Mouse (Mus musculus) lung, postnatal 0 days (tissue): ENCODE results near the gene Lrrc74b. TPM values are rescaled to one million over a fixed set of nuclear protein-coding genes. Genes with fewer than 3 reads are reported as not detected.

ENCODE experiments used
- ATAC-seq: fragments of 200-750 bp; cut with Nextera tagmentation; 2 replicates; pipeline ENCODE4 v1.8.0; 2017; ENCODE audit warnings: moderate library complexity
- DNase-seq: peaks from one replicate; pipeline ENCODE4 v3.0.0-alpha.2; 2016; ENCODE audit warnings: low spot score
- H3K27ac ChIP-seq: fragments of 300-500 bp; sonication (generic); 2 replicates; pipeline ENCODE4 v1.5.1; 2014; ENCODE audit warnings: antibody characterized with exemption, mild to moderate bottlenecking, low read length, mixed read lengths
- H3K27me3 ChIP-seq: fragments of 300-500 bp; sonication (generic); replicated peaks from 2 replicates; pipeline ENCODE4 v1.6.1; 2014; ENCODE audit warnings: low read length, mixed read lengths; ENCODE audit not compliant: insufficient read depth
- H3K36me3 ChIP-seq: fragments of 300-500 bp; sonication (generic); 2 replicates; pipeline ENCODE4 v1.6.1; 2014; ENCODE audit warnings: low read length, mixed read lengths; ENCODE audit not compliant: insufficient read depth
- H3K4me1 ChIP-seq: fragments of 300-500 bp; sonication (generic); 2 replicates; pipeline ENCODE4 v1.6.1; 2014; ENCODE audit warnings: antibody characterized with exemption, low read depth, low read length, mixed read lengths; ENCODE audit not compliant: insufficient read depth
- H3K4me2 ChIP-seq: fragments of 300-500 bp; sonication (generic); replicated peaks from 2 replicates; pipeline ENCODE4 v1.6.1; 2014; ENCODE audit warnings: low read depth, mild to moderate bottlenecking, low read length, moderate library complexity, mixed read lengths
- H3K4me3 ChIP-seq: fragments of 300-500 bp; sonication (generic); 2 replicates; pipeline ENCODE4 v1.5.1; 2014; ENCODE audit warnings: low read depth, low read length
- H3K9ac ChIP-seq: fragments of 300-500 bp; sonication (generic); replicated peaks from 2 replicates; pipeline ENCODE4 v1.6.1; 2014; ENCODE audit warnings: low read depth, mild to moderate bottlenecking
- H3K9me3 ChIP-seq: fragments of 300-500 bp; sonication (generic); 2 replicates; pipeline ENCODE4 v1.6.1; 2016; ENCODE audit warnings: low read length, mixed read lengths
- CTCF ChIP-seq: IDR thresholded peaks from 2 replicates; pipeline ENCODE4 v1.5.1; 2016; ENCODE audit warnings: antibody characterized with exemption, mild to moderate bottlenecking
- EP300 ChIP-seq: IDR thresholded peaks from 2 replicates; pipeline ENCODE4 v1.6.1; 2016; ENCODE audit warnings: antibody characterized with exemption, mild to moderate bottlenecking, control low read depth
- WGBS: fragments of 180-500 bp; shearing (Covaris S2); extraction: QIAGEN DNeasy Blood & Tissue Kit; methylation state at CpG from one replicate; pipeline ENCODE4 v1.1.7; 2014; 5-methylcytosine and 5-hydroxymethylcytosine counted together
- polyA plus RNA-seq: library from polyadenylated mRNA; unstranded; fragments of >200 nt; fragmentation: Nextera tagmentation; extraction: Ambion mirVana; gene quantifications from 2 replicates; pipeline ENCODE4 v1.2.1, GENCODE M21; 2015

Lrrc74b gene
- polyA plus RNA-seq, 1 experiment from 2014 or later: 5.3 TPM

DNA sequence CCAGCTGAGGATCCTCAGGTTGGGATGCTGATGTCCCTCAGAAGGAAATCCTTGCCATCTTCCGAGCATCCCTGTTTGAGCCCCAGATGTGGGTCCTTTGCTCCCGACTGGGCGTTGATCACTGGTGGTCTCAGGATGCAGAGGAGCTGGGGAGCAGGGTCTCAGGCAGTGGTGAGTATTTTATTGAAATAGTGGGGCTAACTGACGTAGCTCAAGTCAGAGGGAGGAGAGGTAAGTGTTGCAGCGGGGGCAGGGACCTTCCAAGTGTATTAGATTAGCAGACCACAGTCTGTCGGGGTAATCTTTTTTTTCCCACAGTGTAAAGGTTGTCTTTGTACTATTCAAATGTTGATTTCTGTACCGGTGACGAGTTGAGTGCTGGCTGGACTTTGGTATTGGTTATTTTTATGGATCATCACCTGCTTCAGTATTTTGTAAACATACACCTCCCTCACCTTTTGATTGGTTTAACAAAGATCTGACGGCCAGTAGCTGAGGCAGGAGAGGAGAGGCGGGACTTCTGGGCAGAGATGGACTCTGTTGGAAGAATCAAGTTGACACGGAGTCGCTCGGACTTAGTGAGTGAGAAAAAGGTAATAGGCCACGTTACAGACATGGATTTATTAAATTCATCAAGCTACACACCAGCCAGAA is 28.2 kb downstream of the Lrrc74b start:
- H3K9me3 ChIP-seq: no peaks in the 10 kb centered on the region
- 70% methylated on average over 14 of the region's 14 CpGs for WGBS
- H3K4me2 ChIP-seq: no peak overlapping the region
- TF ChIP-seq EP300: no peak
- TF ChIP-seq CTCF: no peak
- H3K4me3 ChIP-seq: no peak overlapping the region
- peaks cover 10% of the 10 kb centered on the region for H3K36me3 ChIP-seq
- no peak for DNase-seq
- ATAC-seq: no peak
- H3K27ac ChIP-seq: no peak overlapping the region
- H3K4me1 ChIP-seq: peaks cover 10% of the 10 kb centered on the region; the same call in 1 of the 2 replicates
- H3K9ac ChIP-seq: no peak overlapping the region
- H3K27me3 ChIP-seq: no peaks in the 10 kb centered on the region

- DNase-seq: peak; percentile 26
- Histone ChIP-seq H3K9me3 (no peaks in the 10 kb centered on the region), H3K36me3 (peaks cover 14% of the 10 kb centered on the region), H3K9ac (no peak overlapping the region), H3K4me3 (no peak overlapping the region), H3K4me1 (peaks cover 10% of the 10 kb centered on the region; the same call in 1 of the 2 replicates), H3K27me3 (no peaks in the 10 kb centered on the region), H3K4me2 (no peak overlapping the region), H3K27ac (no peak overlapping the region)
- TF ChIP-seq EP300: no peak
- TF ChIP-seq CTCF: peak; percentile 66
- WGBS: 55% methylated on average over 4 of the region's 4 CpGs
- no peak for ATAC-seq
Observed at GRCm38 (mm10) chr16:17532271-17532670, 28.8 kb downstream of the Lrrc74b start.

GRCm38 (mm10) chr16:17530640-17531288 is 30.3 kb downstream of the Lrrc74b start, which contains the start of gene Thap7:
Gene Thap7 (minus strand): TSS chr16:17531136.
- peak within 1 kb of the TSS; percentile 88 for H3K4me2 ChIP-seq
- DNase-seq (peak; percentile 98), ATAC-seq (peak; percentile 98)
- peaks cover 10% of the 10 kb centered on the region; the same call in 1 of the 2 replicates for H3K4me1 ChIP-seq
- peak within 1 kb of the TSS; percentile 77 for H3K9ac ChIP-seq
- H3K27me3 ChIP-seq: no peaks in the 10 kb centered on the region
- no peaks in the 10 kb centered on the region for H3K9me3 ChIP-seq
- H3K27ac ChIP-seq: peak within 1 kb of the TSS; percentile 98
- WGBS: 0% methylated on average over 61 of the region's 67 CpGs
- peak within 1 kb of the TSS; percentile 66 for H3K4me3 ChIP-seq
- peaks cover 26% of the 10 kb centered on the region for H3K36me3 ChIP-seq
- TF ChIP-seq EP300 (peak; percentile 78; the same call in 1 of the 2 replicates), CTCF (0 out of 2 replicates have a peak, but pooled peaks have one; percentile 1)

DNA sequence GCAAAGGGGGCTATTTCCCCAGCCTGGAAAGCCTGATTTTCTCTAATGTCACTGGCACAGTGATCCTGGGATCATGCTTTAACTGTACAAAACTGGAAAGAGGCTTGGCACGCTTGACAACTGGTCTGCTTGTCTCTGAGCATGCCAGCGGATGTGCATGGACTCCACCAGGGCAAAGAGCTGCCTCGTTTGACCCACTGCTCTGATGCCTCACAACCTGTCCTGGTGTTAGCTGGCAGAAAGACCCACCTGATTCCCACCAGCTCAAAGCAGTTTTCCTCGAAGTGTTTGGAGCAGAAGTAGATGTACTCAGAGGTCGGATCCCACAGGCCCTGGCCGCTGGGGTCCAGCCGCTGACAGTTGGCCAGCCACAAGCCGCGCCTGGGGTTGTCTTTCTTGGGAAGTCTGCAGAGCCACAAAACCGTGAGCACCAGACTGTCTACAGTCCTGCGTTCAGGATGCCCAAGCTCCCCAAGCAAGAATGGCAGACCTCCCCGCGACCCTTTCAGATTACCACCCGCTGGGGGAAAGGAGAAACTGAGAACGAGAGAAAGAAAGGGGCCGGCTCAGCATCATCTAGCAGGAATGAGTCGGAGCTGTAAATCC is 31.0 kb downstream of the Lrrc74b start:
- no peaks in the 10 kb centered on the region for H3K9me3 ChIP-seq
- no peak for ATAC-seq
- no peak for TF ChIP-seq CTCF
- no peak for TF ChIP-seq EP300
- peak; percentile 21 for DNase-seq
- H3K9ac ChIP-seq: peak overlapping the region; percentile 77
- WGBS: 11% methylated on average over 17 of the region's 17 CpGs
- H3K27ac ChIP-seq: peak overlapping the region; percentile 98
- peaks cover 26% of the 10 kb centered on the region for H3K36me3 ChIP-seq
- H3K4me2 ChIP-seq: peak overlapping the region; percentile 88
- H3K4me1 ChIP-seq: peaks cover 10% of the 10 kb centered on the region; the same call in 1 of the 2 replicates
- peak overlapping the region; percentile 66 for H3K4me3 ChIP-seq
- H3K27me3 ChIP-seq: no peaks in the 10 kb centered on the region

GRCm38 (mm10) chr16:17528276-17528675 is 32.8 kb downstream of the Lrrc74b start:
- WGBS: 89% methylated on average over 13 of the region's 13 CpGs
- Histone ChIP-seq H3K36me3 (peaks cover 39% of the 10 kb centered on the region), H3K9ac (no peak overlapping the region), H3K9me3 (no peaks in the 10 kb centered on the region), H3K4me3 (no peak overlapping the region), H3K27ac (no peak overlapping the region), H3K4me1 (peaks cover 10% of the 10 kb centered on the region; the same call in 1 of the 2 replicates), H3K4me2 (no peak overlapping the region), H3K27me3 (no peaks in the 10 kb centered on the region)
- TF ChIP-seq CTCF (no peak), EP300 (no peak)
- no peak for ATAC-seq
- DNase-seq: no peak

- Histone ChIP-seq H3K4me3 (no peak overlapping the region), H3K9me3 (no peaks in the 10 kb centered on the region), H3K27me3 (no peaks in the 10 kb centered on the region), H3K9ac (no peak overlapping the region), H3K4me2 (no peak overlapping the region), H3K36me3 (peaks cover 42% of the 10 kb centered on the region), H3K4me1 (peaks cover 10% of the 10 kb centered on the region; the same call in 1 of the 2 replicates), H3K27ac (no peak overlapping the region)
- ATAC-seq (no peak), DNase-seq (no peak)
- TF ChIP-seq EP300: no peak
- no peak for TF ChIP-seq CTCF
Observed at GRCm38 (mm10) chr16:17527606-17528005, 33.4 kb downstream of the Lrrc74b start.
